In the genomic region with DNA sequence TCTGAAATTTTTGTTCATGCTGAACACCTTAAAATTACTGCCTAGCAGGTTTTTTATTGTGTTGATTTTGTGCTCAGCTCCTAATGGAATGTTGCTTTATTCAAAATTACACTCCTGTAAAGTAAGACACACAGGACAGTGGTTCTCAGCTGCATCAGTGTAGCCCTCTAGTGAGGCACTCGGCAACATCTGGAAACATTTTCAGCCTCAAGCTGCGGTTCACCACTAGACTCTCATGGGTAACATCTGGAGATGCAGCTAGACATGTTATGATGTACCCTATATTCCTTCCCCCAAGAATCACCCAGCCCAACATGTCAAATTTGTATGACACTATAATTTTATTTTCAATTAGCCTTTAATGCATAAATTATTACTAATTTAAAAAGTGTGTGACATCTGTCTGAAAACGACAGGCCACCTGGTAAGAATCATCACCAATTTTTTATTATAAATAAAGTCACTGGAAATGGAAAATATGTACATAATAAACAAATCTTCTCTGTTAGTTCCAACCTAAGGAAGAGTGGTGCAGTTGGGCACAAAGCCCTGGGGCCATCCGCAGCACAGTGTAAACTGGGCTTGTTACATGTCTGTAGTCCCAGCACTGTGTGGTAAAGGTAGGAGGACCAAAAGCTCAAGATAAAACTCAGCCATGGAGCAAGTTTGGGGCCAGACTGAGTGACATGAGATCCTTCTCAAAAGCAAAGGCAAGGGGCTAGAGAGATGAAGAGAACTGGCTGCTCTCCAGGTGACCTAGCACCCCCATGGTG, we compare ENCODE assay signal across 24 mouse cellular contexts. TPM values are rescaled to one million over a fixed set of nuclear protein-coding genes. Genes with fewer than 3 reads are reported as not detected.
DNase-seq lines count a peak whose midpoint lies in the region; ATAC-seq and TF ChIP-seq lines count a peak whose summit lies in the region.
"Had no signal": no experiment of that assay in that cellular context is flagged by ENCODE, and none has a peak within 500 bp of the region (broad histone marks: within the 10 kb centered on the region; RNA-seq: fewer than 3 reads in every experiment).

No protein-coding gene starts in this region.

- TF ChIP-seq POLR2A in limb, embryonic 14.5 days (IDR thresholded peaks at IDR 0.05; ENCODE audit: borderline replicate concordance, extremely low read depth, insufficient read depth, insufficient read length), result no peak

- no peak overlapping the region for H3K9ac ChIP-seq in limb, embryonic 14.5 days (ENCODE audit: low read depth, low read length, severe bottlenecking)
- H3K9ac ChIP-seq in embryonic facial prominence, embryonic 11.5 days (replicated peaks; ENCODE audit: low read length), result no peak overlapping the region
- H3K9ac ChIP-seq: forebrain, embryonic 12.5 days; hindbrain, embryonic 15.5 days; limb, embryonic 12.5 days; liver, embryonic 12.5 days; midbrain, embryonic 15.5 days; neural tube, embryonic 12.5 days had no signal

- no peaks in the 10 kb centered on the region for H3K9me3 ChIP-seq in limb, embryonic 14.5 days (ENCODE audit: control insufficient read depth, low read length)
- H3K9me3 ChIP-seq in limb, embryonic 10.5 days (replicated peaks), result no peaks in the 10 kb centered on the region
- no peaks in the 10 kb centered on the region for H3K9me3 ChIP-seq in embryonic facial prominence, embryonic 11.5 days (replicated peaks; ENCODE audit: control insufficient read depth, low read length)
- H3K9me3 ChIP-seq in hindbrain, embryonic 10.5 days, result no peaks in the 10 kb centered on the region
- H3K9me3 ChIP-seq: forebrain, embryonic 12.5 days; heart, embryonic 10.5 days; hindbrain, embryonic 15.5 days; limb, embryonic 12.5 days; liver, embryonic 12.5 days; megakaryocyte, embryonic 14.5 days; midbrain, embryonic 15.5 days; neural tube, embryonic 12.5 days had no signal

- no peaks in the 10 kb centered on the region for H3K36me3 ChIP-seq in limb, embryonic 14.5 days (ENCODE audit: control insufficient read depth, insufficient read depth, low read length)
- no peaks in the 10 kb centered on the region for H3K36me3 ChIP-seq in limb, embryonic 10.5 days
- no peaks in the 10 kb centered on the region for H3K36me3 ChIP-seq in embryonic facial prominence, embryonic 11.5 days (replicated peaks; ENCODE audit: control insufficient read depth, insufficient read depth, low read depth, low read length)
- no peaks in the 10 kb centered on the region for H3K36me3 ChIP-seq in hindbrain, embryonic 10.5 days
- H3K36me3 ChIP-seq: forebrain, embryonic 12.5 days; heart, embryonic 10.5 days; hindbrain, embryonic 15.5 days; limb, embryonic 12.5 days; liver, embryonic 12.5 days; midbrain, embryonic 15.5 days; neural tube, embryonic 12.5 days had no signal

- no peaks in the 10 kb centered on the region for H3K27me3 ChIP-seq in limb, embryonic 14.5 days (ENCODE audit: control insufficient read depth, insufficient read depth, low read length)
- no peaks in the 10 kb centered on the region for H3K27me3 ChIP-seq in limb, embryonic 10.5 days (ENCODE audit: low read depth, poor library complexity, severe bottlenecking)
- no peaks in the 10 kb centered on the region for H3K27me3 ChIP-seq in embryonic facial prominence, embryonic 11.5 days (ENCODE audit: control insufficient read depth, insufficient read depth, low read length)
- H3K27me3 ChIP-seq in hindbrain, embryonic 10.5 days (ENCODE audit: insufficient read depth, poor library complexity, severe bottlenecking), result no peaks in the 10 kb centered on the region
- H3K27me3 ChIP-seq: forebrain, embryonic 12.5 days; hindbrain, embryonic 15.5 days; limb, embryonic 12.5 days; liver, embryonic 12.5 days; megakaryocyte, embryonic 14.5 days; midbrain, embryonic 15.5 days; neural tube, embryonic 12.5 days had no signal

- no peak overlapping the region for H3K4me3 ChIP-seq in limb, embryonic 14.5 days (replicated peaks; ENCODE audit: low read length)
- H3K4me3 ChIP-seq in limb, embryonic 10.5 days, result no peak overlapping the region
- no peak overlapping the region for H3K4me3 ChIP-seq in embryonic facial prominence, embryonic 11.5 days (ENCODE audit: low read depth, low read length)
- no peak overlapping the region for H3K4me3 ChIP-seq in hindbrain, embryonic 10.5 days
- H3K4me3 ChIP-seq: erythroblast, embryonic 14.5 days; forebrain, embryonic 12.5 days; heart, embryonic 10.5 days; hindbrain, embryonic 15.5 days; layer of hippocampus, adult 2 months; limb, embryonic 12.5 days; liver, embryonic 12.5 days; midbrain, embryonic 15.5 days; neural tube, embryonic 12.5 days had no signal

- DNase-seq in limb, embryonic 14.5 days (ENCODE audit: low spot score), result peak; percentile 55
- DNase-seq in limb, embryonic 10.5 days (ENCODE audit: low spot score), result no peak
- DNase-seq in NIH3T3 (ENCODE audit: low read depth), result peak; percentile 58
- peak; percentile 79 for DNase-seq in embryonic facial prominence, embryonic 11.5 days (ENCODE audit: low spot score)
- no peak for DNase-seq in hindbrain, embryonic 10.5 days (ENCODE audit: low spot score)
- DNase-seq in adrenal gland, postnatal 36 days, result no peak
- DNase-seq: adrenal gland, postnatal 10 days; heart, postnatal 4 days; kidney, postnatal 25 days; layer of hippocampus, postnatal 36 days; retina, postnatal 1 day; right cerebral cortex, postnatal 25 days had no signal

- H3K4me2 ChIP-seq in limb, embryonic 14.5 days (replicated peaks; ENCODE audit: low read depth, low read length, severe bottlenecking), result no peak overlapping the region
- H3K4me2 ChIP-seq in embryonic facial prominence, embryonic 11.5 days (ENCODE audit: low read depth, low read length), result no peak overlapping the region
- H3K4me2 ChIP-seq: forebrain, embryonic 12.5 days; hindbrain, embryonic 15.5 days; limb, embryonic 12.5 days; liver, embryonic 12.5 days; midbrain, embryonic 15.5 days; neural tube, embryonic 12.5 days had no signal

- ATAC-seq in limb, embryonic 14.5 days (ENCODE audit: low FRiP score, low read depth), result peak; percentile 55; the same call in 1 of the 2 replicates
- peak; percentile 75; the same call in 1 of the 2 replicates for ATAC-seq in embryonic facial prominence, embryonic 11.5 days (replicated peaks; ENCODE audit: insufficient number of reproducible peaks, low FRiP score, low TSS enrichment, low read depth)
- 0 out of 2 replicates have a peak, but pooled peaks have one; percentile 26 for ATAC-seq in megakaryocyte-erythroid progenitor cell, adult 5-6 weeks (replicated peaks; ENCODE audit: low FRiP score, low TSS enrichment, poor library complexity, severe bottlenecking)
- ATAC-seq: intestine, embryonic 16.5 days; liver, embryonic 12.5 days; midbrain, embryonic 15.5 days had no signal

- WGBS in limb, embryonic 14.5 days, result 44% methylated on average over 4 of the region's 4 CpGs
- 72% methylated on average over 4 of the region's 4 CpGs for WGBS in limb, embryonic 10.5 days
- 61% methylated on average over 4 of the region's 4 CpGs for WGBS in embryonic facial prominence, embryonic 11.5 days
- 89% methylated on average over 4 of the region's 4 CpGs for WGBS in hindbrain, embryonic 10.5 days

- no peak overlapping the region for H3K27ac ChIP-seq in limb, embryonic 14.5 days (replicated peaks; ENCODE audit: low read depth, low read length)
- H3K27ac ChIP-seq in limb, embryonic 10.5 days, result no peak overlapping the region
- H3K27ac ChIP-seq in embryonic facial prominence, embryonic 11.5 days (replicated peaks; ENCODE audit: low read depth, low read length), result no peak overlapping the region
- no peak overlapping the region for H3K27ac ChIP-seq in hindbrain, embryonic 10.5 days
- H3K27ac ChIP-seq: forebrain, embryonic 12.5 days; heart, embryonic 10.5 days; hindbrain, embryonic 15.5 days; layer of hippocampus, adult 2 months; limb, embryonic 12.5 days; liver, embryonic 12.5 days; midbrain, embryonic 15.5 days; neural tube, embryonic 12.5 days had no signal

- peaks cover 2% of the 10 kb centered on the region for H3K4me1 ChIP-seq in limb, embryonic 14.5 days (ENCODE audit: control insufficient read depth, insufficient read depth, low read length)
- 0 out of 2 replicates have a peak, but pooled peaks cover 4% of the 10 kb centered on the region for H3K4me1 ChIP-seq in limb, embryonic 10.5 days
- H3K4me1 ChIP-seq in embryonic facial prominence, embryonic 11.5 days (ENCODE audit: control insufficient read depth, insufficient read depth, low read length), result no peaks in the 10 kb centered on the region; the same call in 1 of the 2 replicates
- no peaks in the 10 kb centered on the region for H3K4me1 ChIP-seq in hindbrain, embryonic 10.5 days (replicated peaks)
- H3K4me1 ChIP-seq: forebrain, embryonic 12.5 days; midbrain, embryonic 15.5 days; neural tube, embryonic 12.5 days had no signal

RNA-seq across cellular contexts. Expression of gene Rpl5, which starts 33.1 kb away (rescaled TPM):
- polyA plus RNA-seq in limb, embryonic 14.5 days (2012; rRNA removed), result 257 and 273 TPM in 2 replicates
- 66.4 and 68.7 TPM in 2 replicates for polyA plus RNA-seq in limb, embryonic 14.5 days (2014; fragmentation: Nextera tagmentation; extraction: Ambion mirVana)
- polyA plus RNA-seq in limb, embryonic 10.5 days (2016; fragmentation: Nextera tagmentation; extraction: Ambion mirVana), result 94.0 and 96.0 TPM in 2 replicates
- polyA plus RNA-seq in embryonic facial prominence, embryonic 11.5 days (2014; fragmentation: Nextera tagmentation; extraction: Ambion mirVana), result 82.8 and 84.2 TPM in 2 replicates
- 494 and 673 TPM in 2 replicates for total RNA-seq in megakaryocyte-erythroid progenitor cell, adult 5-6 weeks (2014; fragmentation: Nextera tagmentation)
- 307 and 371 TPM in 2 replicates for total RNA-seq in megakaryocyte-erythroid progenitor cell, adult 5-6 weeks (2017)
- polyA plus RNA-seq in hindbrain, embryonic 10.5 days (2016; fragmentation: Nextera tagmentation; extraction: Ambion mirVana), result 61.9 and 81.3 TPM in 2 replicates
- 10 to 100 TPM; 57.8 to 72.1 TPM for total RNA-seq in adrenal gland, postnatal 36 days (2021)

RNA-seq across cellular contexts. Expression of gene Fam69a, which starts 53.5 kb away (rescaled TPM):
- 6.4 and 8.9 TPM in 2 replicates for polyA plus RNA-seq in limb, embryonic 14.5 days (2012; rRNA removed)
- 30.1 and 31.3 TPM in 2 replicates for polyA plus RNA-seq in limb, embryonic 14.5 days (2014; fragmentation: Nextera tagmentation; extraction: Ambion mirVana)
- polyA plus RNA-seq in limb, embryonic 10.5 days (2016; fragmentation: Nextera tagmentation; extraction: Ambion mirVana), result 10.8 and 15.8 TPM in 2 replicates
- 22.1 and 24.3 TPM in 2 replicates for polyA plus RNA-seq in embryonic facial prominence, embryonic 11.5 days (2014; fragmentation: Nextera tagmentation; extraction: Ambion mirVana)
- 29.1 and 44.1 TPM in 2 replicates for total RNA-seq in megakaryocyte-erythroid progenitor cell, adult 5-6 weeks (2014; fragmentation: Nextera tagmentation)
- 19.2 and 23.6 TPM in 2 replicates for total RNA-seq in megakaryocyte-erythroid progenitor cell, adult 5-6 weeks (2017)
- polyA plus RNA-seq in hindbrain, embryonic 10.5 days (2016; fragmentation: Nextera tagmentation; extraction: Ambion mirVana), result 18.6 and 22.2 TPM in 2 replicates
- total RNA-seq in adrenal gland, postnatal 36 days (2021), result 1 to 10 TPM; 5.2 to 8.1 TPM

RNA-seq across cellular contexts. Expression of gene Evi5, which starts 58.5 kb away (rescaled TPM):
- 28.7 and 31.2 TPM in 2 replicates for polyA plus RNA-seq in limb, embryonic 14.5 days (2012; rRNA removed)
- 60.2 and 70.8 TPM in 2 replicates for polyA plus RNA-seq in limb, embryonic 14.5 days (2014; fragmentation: Nextera tagmentation; extraction: Ambion mirVana)
- 61.2 and 61.8 TPM in 2 replicates for polyA plus RNA-seq in limb, embryonic 10.5 days (2016; fragmentation: Nextera tagmentation; extraction: Ambion mirVana)
- 61.7 and 64.2 TPM in 2 replicates for polyA plus RNA-seq in embryonic facial prominence, embryonic 11.5 days (2014; fragmentation: Nextera tagmentation; extraction: Ambion mirVana)
- total RNA-seq in megakaryocyte-erythroid progenitor cell, adult 5-6 weeks (2014; fragmentation: Nextera tagmentation), result 24.7 and 26.1 TPM in 2 replicates
- total RNA-seq in megakaryocyte-erythroid progenitor cell, adult 5-6 weeks (2017), result 14.4 and 20.7 TPM in 2 replicates
- 48.4 and 51.8 TPM in 2 replicates for polyA plus RNA-seq in hindbrain, embryonic 10.5 days (2016; fragmentation: Nextera tagmentation; extraction: Ambion mirVana)
- total RNA-seq in adrenal gland, postnatal 36 days (2021), result 10 to 100 TPM; 56.3 to 59.7 TPM

Comparison
In these comparisons a context has a peak if more than half of its experiments do, and no peak if none do; other contexts are left out.
1. DNase-seq: peak in limb, embryonic 14.5 days (single experiment), NIH3T3 (single experiment) and embryonic facial prominence, embryonic 11.5 days (single experiment); none in limb, embryonic 10.5 days (single experiment), hindbrain, embryonic 10.5 days (single experiment) and adrenal gland, postnatal 36 days (0 of 2).
2. Peak in every context shown above with its lines, with median percentiles within 50 percentile points of each other: ATAC-seq.